Mouse (Mus musculus): Measurements from ENCODE around the gene 2010111I01Rik.
"Not testable (repeated sequence)": the region's sequence is repeated elsewhere in the genome, so short reads cannot be mapped to it uniquely, and the experiment has no call there.

The 2010111I01Rik gene

DNA sequence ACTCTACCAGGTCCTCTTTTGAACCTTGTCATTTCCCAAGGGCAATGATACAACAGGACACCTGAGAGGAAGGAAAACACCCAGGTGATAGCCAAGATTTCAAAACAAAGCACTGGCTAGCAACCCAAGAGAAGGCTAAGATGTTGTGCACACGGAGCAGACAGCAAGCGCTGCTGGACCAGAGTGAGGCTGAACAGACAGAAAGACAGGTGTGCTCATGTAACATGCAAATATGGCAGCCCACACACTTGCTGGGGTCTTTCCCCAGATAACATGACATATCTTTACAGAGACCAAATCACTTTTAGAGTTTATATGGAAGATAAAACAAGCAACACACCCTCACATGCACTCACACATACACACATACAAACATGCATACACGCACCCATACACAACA, 379.8 kb downstream of the 2010111I01Rik start:
- DNase-seq (ENCODE audit: low spot score in 2 of 2) = no peak

DNA sequence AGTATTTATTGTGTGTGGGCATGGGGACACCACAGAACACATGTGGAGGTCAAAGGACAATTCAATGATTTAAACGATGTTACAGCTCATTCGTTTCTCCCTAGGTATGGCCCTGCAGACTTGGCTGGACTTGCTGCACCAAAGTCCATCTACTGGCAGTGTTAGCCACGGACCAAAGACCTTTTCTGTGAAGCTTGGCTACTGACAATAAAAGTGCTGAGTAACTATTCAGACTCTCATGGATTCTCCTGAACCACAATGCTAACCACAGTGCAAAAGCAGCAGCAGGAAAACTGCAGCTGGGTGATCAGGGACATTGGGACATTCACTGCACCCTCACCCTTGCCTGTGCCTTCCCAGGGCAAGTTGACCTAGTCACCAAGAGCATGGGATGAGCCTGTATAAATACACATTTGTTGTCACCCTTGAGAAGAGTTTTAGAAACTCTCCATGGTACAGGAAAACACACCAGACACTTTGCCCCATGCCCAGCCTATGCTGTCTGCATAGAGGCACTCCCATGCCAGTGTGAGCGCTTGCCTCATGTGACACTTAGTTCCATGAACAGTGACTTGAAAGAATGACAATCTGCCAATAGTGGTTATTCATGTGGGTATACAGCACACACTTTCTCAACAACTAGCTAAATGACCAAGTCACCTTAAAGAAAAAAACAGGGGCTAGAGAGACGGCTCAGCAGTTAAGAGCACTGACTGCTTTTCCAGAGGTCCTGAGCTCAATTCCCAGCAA, 381.0 kb downstream of the 2010111I01Rik start:
- DNase-seq (ENCODE audit: low spot score in 2 of 2) = no peak

DNA sequence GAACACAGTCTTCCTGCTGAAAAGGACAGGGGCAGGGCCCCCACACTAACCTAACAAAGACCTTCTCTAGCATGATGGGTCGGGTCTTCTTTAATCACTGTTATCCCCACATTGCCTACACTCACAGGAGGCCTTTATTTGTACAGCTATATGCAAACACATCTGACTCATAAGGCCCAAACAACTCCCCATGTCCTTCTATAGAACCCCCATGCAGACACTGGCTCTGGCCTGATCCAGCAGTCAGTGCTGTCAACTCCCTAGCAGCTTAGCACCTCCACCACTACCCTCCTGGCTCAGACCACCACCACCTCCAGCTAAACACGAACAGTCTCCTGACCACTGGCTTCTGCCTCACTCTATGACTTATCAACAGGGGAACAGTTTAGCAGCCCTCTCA, 382.9 kb downstream of the 2010111I01Rik start:
- DNase-seq (ENCODE audit: low spot score in 2 of 2) = no peak

DNA sequence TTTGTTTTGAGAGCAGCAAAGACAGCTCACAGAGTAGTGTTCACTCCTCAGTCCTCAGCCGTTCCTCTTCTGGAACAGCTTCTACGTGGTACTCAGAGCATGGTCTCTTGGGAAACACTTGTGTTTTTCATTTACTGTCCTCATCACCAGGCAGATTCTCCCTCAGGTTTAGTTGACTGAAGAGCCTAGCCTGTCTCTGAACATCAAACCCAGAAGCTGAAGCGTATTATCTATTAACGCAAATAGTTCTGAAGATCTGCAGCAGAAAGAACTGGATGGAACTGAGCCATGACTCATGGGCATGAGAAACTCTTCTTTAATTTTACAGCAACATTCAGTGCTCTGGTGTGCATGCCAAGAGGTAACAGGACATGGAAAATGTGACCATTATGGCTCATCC, 385.4 kb downstream of the 2010111I01Rik start:
- no peak for DNase-seq (ENCODE audit: low spot score in 2 of 2)

DNA sequence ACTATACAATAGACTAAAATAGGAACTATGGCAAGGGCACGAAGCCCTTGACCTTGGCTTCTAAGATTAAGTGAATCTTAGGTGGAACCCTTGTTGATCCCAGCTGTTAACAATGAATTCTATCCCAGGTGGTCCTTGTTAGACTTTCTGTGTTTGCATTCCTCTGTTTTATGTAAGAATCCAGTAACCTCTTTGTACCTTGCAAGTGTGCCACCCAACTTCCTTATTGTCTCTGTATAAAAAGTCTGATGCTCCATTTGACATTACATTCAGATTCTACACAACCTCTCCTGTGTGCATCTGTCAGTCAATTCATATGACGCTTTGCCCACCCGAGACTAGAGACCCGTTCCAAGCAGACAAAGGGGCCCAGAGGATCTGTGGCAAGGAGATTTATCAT, 388.6 kb downstream of the 2010111I01Rik start:
- DNase-seq (ENCODE audit: low spot score in 2 of 2) = not testable (repeated sequence)

DNA sequence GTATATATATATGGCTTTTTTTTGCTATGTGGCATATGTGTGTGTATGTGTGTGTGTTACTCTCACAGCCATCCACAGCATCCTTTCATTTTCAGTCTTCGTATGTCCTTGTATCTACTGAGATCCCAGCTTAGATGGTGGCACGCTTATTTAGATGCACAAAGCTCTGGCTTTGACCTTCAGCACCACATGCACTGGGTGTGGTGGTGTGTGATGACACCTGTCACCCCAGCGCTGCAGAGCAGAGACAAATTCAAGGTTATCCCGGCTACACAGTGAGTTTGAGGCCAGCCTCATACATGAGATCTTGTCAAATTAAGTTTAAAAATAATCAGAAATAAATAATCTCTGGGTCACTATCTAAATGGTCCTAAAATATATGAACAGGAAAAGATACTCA, 391.4 kb downstream of the 2010111I01Rik start:
- DNase-seq (ENCODE audit: low spot score in 2 of 2) = no peak

DNA sequence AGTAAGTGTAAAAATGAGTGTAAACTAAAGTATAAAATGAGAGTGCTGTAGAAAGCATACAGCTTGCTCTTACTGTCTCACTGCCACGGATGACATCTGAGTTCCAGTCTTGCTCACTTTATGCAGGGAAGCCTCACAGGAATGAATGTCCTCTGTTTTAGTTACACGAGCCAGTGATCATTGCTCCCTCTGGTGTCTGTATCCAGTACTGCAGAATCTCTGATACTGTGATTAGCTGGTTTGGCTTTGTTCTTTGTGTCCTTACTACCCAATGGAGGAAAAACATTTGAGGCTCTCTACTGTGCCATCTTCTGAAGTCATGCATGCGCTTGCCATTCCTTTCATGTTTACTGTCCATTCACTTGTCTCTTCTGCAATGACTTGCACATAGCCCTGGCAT, 391.9 kb downstream of the 2010111I01Rik start:
- DNase-seq (ENCODE audit: low spot score in 2 of 2) = no peak

DNA sequence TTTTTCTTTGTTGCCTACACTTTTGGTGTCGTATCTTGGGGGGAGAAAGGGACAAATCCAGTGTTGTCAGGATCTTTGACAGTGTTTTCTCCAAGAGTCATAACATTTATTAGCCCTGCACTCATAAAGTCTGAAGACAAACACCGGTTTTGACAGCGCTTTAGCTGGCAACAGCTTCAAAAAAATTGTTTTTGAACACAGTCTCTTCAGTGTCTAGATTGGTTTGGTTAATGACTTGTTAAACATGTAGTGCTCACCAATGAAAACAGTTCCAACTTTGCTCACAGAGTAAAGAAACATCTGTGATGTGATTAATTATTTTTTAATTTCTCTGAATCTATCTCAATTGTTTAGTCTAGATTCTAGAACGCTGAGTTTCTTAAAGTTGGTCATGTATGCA, 394.7 kb downstream of the 2010111I01Rik start:
- no peak for DNase-seq (ENCODE audit: low spot score in 2 of 2)

DNA sequence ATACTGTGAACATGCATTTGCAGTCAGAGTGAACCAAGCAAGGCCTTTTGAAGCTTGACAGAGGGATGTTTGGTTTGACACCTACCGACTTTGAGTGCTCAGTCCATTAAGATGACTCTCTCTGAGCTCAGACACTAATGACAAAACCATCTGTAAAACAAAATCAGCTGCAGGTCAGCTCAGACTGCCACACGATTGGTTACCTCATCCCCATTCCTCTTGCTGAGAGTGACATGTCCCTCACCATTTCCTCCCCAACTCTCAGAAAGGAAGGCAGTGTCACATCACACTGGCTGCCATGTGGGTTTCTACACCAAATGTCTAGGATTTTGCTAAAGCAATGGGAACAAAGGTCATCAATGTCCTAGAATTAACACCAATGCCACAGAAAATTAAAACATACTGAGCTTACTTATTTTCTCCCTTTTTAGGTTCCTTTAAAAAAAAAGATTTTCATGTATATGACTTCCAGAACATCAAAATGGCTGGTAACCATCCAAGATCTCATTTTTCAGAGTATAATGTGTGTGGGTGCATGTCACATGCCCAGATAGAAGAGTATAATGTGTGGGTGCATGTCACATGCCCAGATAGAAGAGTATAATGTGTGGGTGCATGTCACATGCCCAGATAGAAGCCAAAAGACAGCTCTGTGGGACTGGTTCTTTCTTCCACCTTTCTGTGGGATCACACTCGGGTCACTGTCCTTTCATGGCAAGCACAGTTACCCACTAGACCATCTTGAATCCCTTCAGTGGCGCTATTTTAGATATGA, 395.6 kb downstream of the 2010111I01Rik start:
- DNase-seq (ENCODE audit: low spot score in 2 of 2) = no peak

DNA sequence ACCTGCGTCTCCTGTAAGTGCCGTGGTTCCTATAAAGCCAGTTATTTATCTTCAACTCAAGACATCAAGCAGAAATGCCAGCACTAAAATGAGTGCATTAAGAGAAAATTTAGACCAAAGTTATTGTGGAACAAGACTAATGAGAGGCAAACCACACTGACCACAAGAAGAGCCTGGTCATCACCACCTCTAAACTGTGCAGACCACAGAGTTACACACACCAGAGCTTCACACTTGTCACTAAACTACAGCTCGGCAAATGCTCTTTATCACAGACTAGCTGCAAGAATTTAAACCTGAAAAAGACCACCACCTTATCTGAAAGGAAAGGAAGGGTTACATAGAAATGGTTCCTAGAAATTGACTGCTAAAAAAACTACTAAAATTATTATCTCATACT, 397.1 kb downstream of the 2010111I01Rik start:
- DNase-seq (ENCODE audit: low spot score in 2 of 2) = no peak

DNA sequence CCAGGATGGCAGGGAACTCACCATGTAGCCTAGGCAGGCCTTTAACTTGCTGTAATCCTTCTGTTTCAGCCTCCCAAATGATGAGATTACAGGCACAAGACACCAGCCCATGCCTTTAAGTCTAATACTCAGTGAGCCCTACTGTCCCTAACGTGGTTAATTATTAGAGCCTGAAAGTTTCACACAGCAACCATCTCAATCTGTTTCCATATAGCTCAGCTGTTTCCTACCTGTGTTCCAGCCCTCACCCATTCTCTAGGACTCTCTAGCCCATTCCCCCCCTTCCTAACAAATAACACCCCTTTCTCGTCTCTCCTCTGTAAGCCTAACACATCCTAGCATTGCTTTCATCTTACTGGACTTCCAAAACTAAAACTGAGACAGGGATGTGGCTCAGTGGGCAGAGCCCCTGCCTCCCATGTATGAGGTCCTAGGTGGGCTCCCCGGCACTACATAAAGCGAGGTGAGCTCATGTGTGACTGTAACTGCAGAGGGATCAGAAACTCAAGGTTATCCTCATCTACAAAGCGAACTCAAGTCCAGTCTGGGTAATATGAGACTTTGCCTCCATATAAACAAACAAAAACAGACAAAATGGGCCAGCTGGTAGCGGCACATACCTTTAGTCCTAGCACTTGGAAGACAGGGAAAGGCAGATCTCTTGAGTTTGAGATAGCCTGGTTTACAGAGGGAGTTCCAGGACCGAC, 408.9 kb downstream of the 2010111I01Rik start:
- DNase-seq (ENCODE audit: low spot score in 2 of 2) = no peak

All from urinary bladder, adult 18-20 months (tissue).